Mouse (Mus musculus) brain, embryonic 14.5 days (tissue): ENCODE measurements at regions not wholly inside any gene's neighbourhood (a gene's known extent, or its start where the extent isn't known, plus 50 kb on each side); places are given as distances from the start of the nearest gene placed in this dataset.

Experiments
- CTCF ChIP-seq: fragments of 200-500 bp; IDR thresholded peaks from 2 replicates; pipeline ENCODE4 v1.5.1; 2012; ENCODE audit warnings: inconsistent platforms, mild to moderate bottlenecking, moderate library complexity, borderline replicate concordance; ENCODE audit not compliant: insufficient read depth, insufficient read length; ENCODE audit errors: extremely low read depth
- POLR2A ChIP-seq: fragments of 200-500 bp; IDR thresholded peaks from 2 replicates; pipeline ENCODE4 v1.6.1; 2012; ENCODE audit warnings: mild to moderate bottlenecking, inconsistent platforms, borderline replicate concordance; ENCODE audit not compliant: poor library complexity, insufficient read depth, insufficient read length, severe bottlenecking; ENCODE audit errors: extremely low read depth

DNA sequence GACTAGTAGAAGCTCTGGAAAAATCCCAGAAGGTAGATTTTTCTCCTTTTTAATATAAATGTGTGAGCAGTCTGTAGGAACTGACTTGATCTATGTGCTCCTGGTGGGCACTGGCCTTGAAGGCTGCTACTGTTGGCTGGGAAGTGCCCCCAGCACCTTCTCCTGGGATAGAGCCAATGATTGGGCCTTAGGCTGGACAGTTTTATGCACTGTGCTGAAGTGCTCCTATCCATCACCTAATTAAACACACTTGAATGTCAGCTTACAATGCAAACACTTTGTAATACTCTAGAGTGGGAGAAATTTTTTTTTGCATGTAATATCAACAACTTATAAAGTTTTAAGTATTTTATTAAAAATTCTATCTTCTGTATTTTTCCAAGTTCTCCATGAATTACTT, 266.5 kb downstream of the Lyplal1 start:
- TF ChIP-seq CTCF, result no peak
- no peak for TF ChIP-seq POLR2A
